Mouse (Mus musculus): ENCODE results near the gene Cldn8. TPM values are rescaled to one million over a fixed set of nuclear protein-coding genes. Genes with fewer than 3 reads are reported as not detected.

The Cldn8 gene
- polyA plus RNA-seq, 1 experiment from 2014 or later = not detected

- Histone ChIP-seq H3K9me3 (ENCODE audit: control insufficient read depth, low read length) (no peaks in the 10 kb centered on the region), H3K9ac (replicated peaks; ENCODE audit: low read length) (no peak overlapping the region), H3K27ac (replicated peaks; ENCODE audit: low read depth, low read length) (no peak overlapping the region), H3K4me2 (ENCODE audit: low read length) (no peak overlapping the region), H3K4me3 (replicated peaks; ENCODE audit: low read depth, low read length) (no peak overlapping the region), H3K4me1 (ENCODE audit: control insufficient read depth, insufficient read depth, low read length) (no peaks in the 10 kb centered on the region), H3K27me3 (ENCODE audit: control insufficient read depth, insufficient read depth, low read length) (no peaks in the 10 kb centered on the region), H3K36me3 (ENCODE audit: control insufficient read depth, insufficient read depth, low read length) (no peaks in the 10 kb centered on the region)
- WGBS = 79% methylated on average over 3 of the region's 3 CpGs
- ATAC-seq (ENCODE audit: low FRiP score, low TSS enrichment) (no peak), DNase-seq (no peak)
These were observed 23.0 kb downstream of the Cldn8 start for GRCm38 (mm10) chr16:88539841-88540487.

GRCm38 (mm10) chr16:88511348-88511747 is 51.6 kb downstream of the Cldn8 start:
- Histone ChIP-seq H3K4me3 (replicated peaks; ENCODE audit: low read depth, low read length) (no peak overlapping the region), H3K4me2 (ENCODE audit: low read length) (no peak overlapping the region), H3K27ac (replicated peaks; ENCODE audit: low read depth, low read length) (no peak overlapping the region), H3K9me3 (ENCODE audit: control insufficient read depth, low read length) (no peaks in the 10 kb centered on the region), H3K27me3 (ENCODE audit: control insufficient read depth, insufficient read depth, low read length) (no peaks in the 10 kb centered on the region), H3K4me1 (ENCODE audit: control insufficient read depth, insufficient read depth, low read length) (no peaks in the 10 kb centered on the region), H3K36me3 (ENCODE audit: control insufficient read depth, insufficient read depth, low read length) (no peaks in the 10 kb centered on the region), H3K9ac (replicated peaks; ENCODE audit: low read length) (no peak overlapping the region)
- ATAC-seq (ENCODE audit: low FRiP score, low TSS enrichment) (no peak), DNase-seq (no peak)

Other genes with a start within 250 kb of the Cldn8 start
- not detected in 2 replicates for gene Cldn17, start 56.2 kb downstream of the Cldn8 start, polyA plus RNA-seq (2014; fragmentation: Nextera tagmentation; extraction: Ambion mirVana)
- not detected in 2 replicates for gene Krtap24-1, start 49.1 kb upstream of the Cldn8 start, polyA plus RNA-seq (2014; fragmentation: Nextera tagmentation; extraction: Ambion mirVana)
- gene 2310079G19Rik, start 64.5 kb upstream of the Cldn8 start, polyA plus RNA-seq (2014; fragmentation: Nextera tagmentation; extraction: Ambion mirVana) = not detected in 2 replicates
- gene Krtap26-1, start 84.6 kb upstream of the Cldn8 start, polyA plus RNA-seq (2014; fragmentation: Nextera tagmentation; extraction: Ambion mirVana) = not detected in 2 replicates
- not detected in 2 replicates for gene Krtap27-1, start 108.5 kb upstream of the Cldn8 start, polyA plus RNA-seq (2014; fragmentation: Nextera tagmentation; extraction: Ambion mirVana)
- gene 2310061N02Rik, start 144.8 kb upstream of the Cldn8 start, polyA plus RNA-seq (2014; fragmentation: Nextera tagmentation; extraction: Ambion mirVana) = not detected in 2 replicates
- not detected in 2 replicates for gene Krtap13-1, start 165.7 kb upstream of the Cldn8 start, polyA plus RNA-seq (2014; fragmentation: Nextera tagmentation; extraction: Ambion mirVana)
- gene Krtap13, start 188.5 kb upstream of the Cldn8 start, polyA plus RNA-seq (2014; fragmentation: Nextera tagmentation; extraction: Ambion mirVana) = not detected in 2 replicates
- gene 2310034C09Rik, start 195.7 kb upstream of the Cldn8 start, polyA plus RNA-seq (2014; fragmentation: Nextera tagmentation; extraction: Ambion mirVana) = not detected in 2 replicates
- not detected in 2 replicates for gene 2310057N15Rik, start 211.0 kb upstream of the Cldn8 start, polyA plus RNA-seq (2014; fragmentation: Nextera tagmentation; extraction: Ambion mirVana)
- gene Gm5965, start 214.7 kb upstream of the Cldn8 start, polyA plus RNA-seq (2014; fragmentation: Nextera tagmentation; extraction: Ambion mirVana) = not detected in 2 replicates
- not detected in 2 replicates for gene Gm20741, start 249.0 kb upstream of the Cldn8 start, polyA plus RNA-seq (2014; fragmentation: Nextera tagmentation; extraction: Ambion mirVana)